Mouse (Mus musculus) 416B (cell line): ENCODE data around the gene Clstn2.

ENCODE experiments used
- DNase-seq: peaks from one replicate; pipeline ENCODE4 v3.0.0; 2011; ENCODE audit warnings: low read depth

The Clstn2 gene

GRCm38 (mm10) chr9:98032573-98033272 lies at the start of gene Clstn2:
Clstn2 (minus strand) TSS chr9:98033181.
- no peak for DNase-seq

- no peak for DNase-seq
These were observed 34.8 kb upstream of the Clstn2 start for GRCm38 (mm10) chr9:98067767-98068166.

- DNase-seq: no peak
These were observed 28.7 kb upstream of the Clstn2 start for GRCm38 (mm10) chr9:98061646-98062045.

- DNase-seq: no peak
These were observed 24.3 kb upstream of the Clstn2 start for GRCm38 (mm10) chr9:98057291-98057690.

GRCm38 (mm10) chr9:98051343-98051742 lies 18.4 kb upstream of the Clstn2 start:
- DNase-seq: no peak

- DNase-seq: no peak
These were observed 383 bp upstream of the Clstn2 start for GRCm38 (mm10) chr9:98033273-98033855.

- DNase-seq: no peak
These were observed 946 bp downstream of the Clstn2 start for GRCm38 (mm10) chr9:98031898-98032572.

GRCm38 (mm10) chr9:98030715-98031114 lies 2.3 kb downstream of the Clstn2 start:
- DNase-seq: no peak

GRCm38 (mm10) chr9:98025548-98025947 lies 7.4 kb downstream of the Clstn2 start:
- no peak for DNase-seq

- no peak for DNase-seq
These were observed 9.9 kb downstream of the Clstn2 start for GRCm38 (mm10) chr9:98023069-98023468.

GRCm38 (mm10) chr9:98019876-98020275 lies 13.1 kb downstream of the Clstn2 start:
- no peak for DNase-seq

GRCm38 (mm10) chr9:98018687-98019086 lies 14.3 kb downstream of the Clstn2 start:
- DNase-seq: no peak

GRCm38 (mm10) chr9:98016576-98016975 lies 16.4 kb downstream of the Clstn2 start:
- DNase-seq: no peak

- no peak for DNase-seq
These were observed 36.6 kb downstream of the Clstn2 start for GRCm38 (mm10) chr9:97996349-97996748.

- no peak for DNase-seq
These were observed 37.3 kb downstream of the Clstn2 start for GRCm38 (mm10) chr9:97995723-97996122.

- no peak for DNase-seq
These were observed 40.9 kb downstream of the Clstn2 start for GRCm38 (mm10) chr9:97992131-97992530.

- no peak for DNase-seq
These were observed 55.6 kb downstream of the Clstn2 start for GRCm38 (mm10) chr9:97977339-97977738.

- no peak for DNase-seq
These were observed 58.1 kb downstream of the Clstn2 start for GRCm38 (mm10) chr9:97974801-97975347.

GRCm38 (mm10) chr9:97966691-97967090 lies 66.3 kb downstream of the Clstn2 start:
- DNase-seq: no peak

- DNase-seq: no peak
These were observed 75.5 kb downstream of the Clstn2 start for GRCm38 (mm10) chr9:97957508-97957907.

- no peak for DNase-seq
These were observed 76.4 kb downstream of the Clstn2 start for GRCm38 (mm10) chr9:97956407-97957106.

- no peak for DNase-seq
These were observed 79.1 kb downstream of the Clstn2 start for GRCm38 (mm10) chr9:97953746-97954359.
